30 mouse cellular contexts compared by ENCODE assay signal in genomic region chr16:84330293-84330692, GRCm38 (mm10).
"Had no signal": no experiment of that assay in that cellular context is flagged by ENCODE, and none has a peak within 500 bp of the region (broad histone marks: within the 10 kb centered on the region; RNA-seq: fewer than 3 reads in every experiment).

No protein-coding gene starts in this region.

- H3K9ac ChIP-seq: limb, embryonic 12.5 days; limb, embryonic 13.5 days; limb, embryonic 15.5 days; liver, embryonic 12.5 days; liver, embryonic 13.5 days; liver, embryonic 14.5 days; liver, embryonic 15.5 days; liver, postnatal 0 days; lung, embryonic 14.5 days; lung, embryonic 15.5 days; midbrain, embryonic 12.5 days; midbrain, embryonic 13.5 days; midbrain, embryonic 15.5 days; neural tube, embryonic 12.5 days had no signal

- H3K4me3 ChIP-seq: limb, embryonic 10.5 days; limb, embryonic 12.5 days; limb, embryonic 13.5 days; limb, embryonic 15.5 days; liver, embryonic 12.5 days; liver, embryonic 13.5 days; liver, embryonic 15.5 days; lung, embryonic 15.5 days; megakaryocyte, embryonic 14.5 days; midbrain, embryonic 10.5 days; midbrain, embryonic 12.5 days; midbrain, embryonic 13.5 days; midbrain, embryonic 15.5 days; myocyte; neural tube, embryonic 12.5 days had no signal

- H3K36me3 ChIP-seq: limb, embryonic 10.5 days; limb, embryonic 12.5 days; limb, embryonic 13.5 days; limb, embryonic 15.5 days; liver, embryonic 12.5 days; liver, embryonic 13.5 days; liver, embryonic 15.5 days; lung, embryonic 15.5 days; midbrain, embryonic 10.5 days; midbrain, embryonic 12.5 days; midbrain, embryonic 13.5 days; midbrain, embryonic 15.5 days; neural tube, embryonic 12.5 days had no signal

- H3K9me3 ChIP-seq: limb, embryonic 10.5 days; limb, embryonic 12.5 days; limb, embryonic 13.5 days; limb, embryonic 15.5 days; liver, embryonic 13.5 days; liver, embryonic 15.5 days; lung, embryonic 15.5 days; midbrain, embryonic 10.5 days; midbrain, embryonic 12.5 days; midbrain, embryonic 13.5 days; midbrain, embryonic 15.5 days; neural tube, embryonic 12.5 days had no signal

- DNase-seq: left cerebral cortex, postnatal 4 days; liver; liver, embryonic 13.5 days; liver, postnatal 0 days; lung, adult 18-20 months; lung, adult 2 months; lung, embryonic 14.5 days; lung, postnatal 10 days; lung, postnatal 14 days; lung, postnatal 36 days; lung, postnatal 4 days; midbrain, embryonic 14.5 days had no signal

- H3K4me2 ChIP-seq: limb, embryonic 12.5 days; limb, embryonic 13.5 days; limb, embryonic 15.5 days; liver, embryonic 11.5 days; liver, embryonic 12.5 days; liver, embryonic 13.5 days; liver, embryonic 15.5 days; lung, embryonic 14.5 days; lung, embryonic 15.5 days; midbrain, embryonic 11.5 days; midbrain, embryonic 12.5 days; midbrain, embryonic 13.5 days; midbrain, embryonic 15.5 days; neural tube, embryonic 12.5 days had no signal

- H3K27me3 ChIP-seq: limb, embryonic 12.5 days; limb, embryonic 13.5 days; limb, embryonic 15.5 days; liver, embryonic 12.5 days; liver, embryonic 13.5 days; liver, embryonic 15.5 days; lung, embryonic 15.5 days; megakaryocyte, embryonic 14.5 days; midbrain, embryonic 12.5 days; midbrain, embryonic 13.5 days; midbrain, embryonic 15.5 days; neural tube, embryonic 12.5 days had no signal

- H3K4me1 ChIP-seq: limb, embryonic 10.5 days; limb, embryonic 12.5 days; limb, embryonic 13.5 days; limb, embryonic 15.5 days; liver, embryonic 12.5 days; liver, embryonic 13.5 days; liver, embryonic 15.5 days; lung, embryonic 15.5 days; megakaryocyte, embryonic 14.5 days; midbrain, embryonic 10.5 days; midbrain, embryonic 12.5 days; midbrain, embryonic 13.5 days; midbrain, embryonic 15.5 days; neural tube, embryonic 12.5 days had no signal

- H3K27ac ChIP-seq: limb, embryonic 10.5 days; limb, embryonic 12.5 days; limb, embryonic 13.5 days; limb, embryonic 15.5 days; liver, embryonic 12.5 days; liver, embryonic 13.5 days; liver, embryonic 14.5 days; liver, embryonic 15.5 days; lung, embryonic 15.5 days; macrophage; midbrain, embryonic 10.5 days; midbrain, embryonic 12.5 days; midbrain, embryonic 13.5 days; midbrain, embryonic 15.5 days; neural tube, embryonic 12.5 days had no signal
